Mouse (Mus musculus): Measurements from ENCODE around the gene Aoc2.

- TF ChIP-seq POLR2A (IDR thresholded peaks at IDR 0.05; ENCODE audit: insufficient read length, low read depth) = no peak
- TF ChIP-seq REST (IDR thresholded peaks at IDR 0.05; ENCODE audit: insufficient read depth, insufficient read length) = no peak
- no peak for TF ChIP-seq POLR2AphosphoS2 (IDR thresholded peaks at IDR 0.05; ENCODE audit: insufficient read length, low read depth)
- no peak for TF ChIP-seq MYOG (IDR thresholded peaks at IDR 0.05; ENCODE audit: control insufficient read depth in 1 of 3, insufficient read depth in 1 of 3, insufficient read length in 2 of 3, low read depth in 2 of 3)
These were observed 10.3 kb upstream of the Aoc2 start for GRCm38 (mm10) chr11:101314567-101314966.
